Mouse (Mus musculus) embryonic facial prominence, embryonic 12.5 days (tissue): ENCODE measurements at regions not wholly inside any gene's neighbourhood (a gene's known extent, or its start where the extent isn't known, plus 50 kb on each side); places are given as distances from the start of the nearest gene placed in this dataset.

Experiments used
- ATAC-seq: fragments of 200-750 bp; cut with Nextera tagmentation; 2 replicates; pipeline ENCODE4 v1.8.0; 2017; ENCODE audit not compliant: insufficient number of reproducible peaks, insufficient read depth, low FRiP score, low TSS enrichment
- H3K27ac ChIP-seq: fragments of 300-500 bp; sonication (generic); 2 replicates; pipeline ENCODE4 v1.5.1; 2016; ENCODE audit warnings: mild to moderate bottlenecking
- H3K27me3 ChIP-seq: fragments of 300-500 bp; sonication (generic); 2 replicates; pipeline ENCODE4 v1.6.1; 2016; ENCODE audit warnings: mild to moderate bottlenecking, moderate library complexity
- H3K36me3 ChIP-seq: fragments of 300-500 bp; sonication (generic); 2 replicates; pipeline ENCODE4 v1.6.1; 2016; ENCODE audit warnings: mild to moderate bottlenecking
- H3K4me1 ChIP-seq: fragments of 300-500 bp; sonication (generic); 2 replicates; pipeline ENCODE4 v1.6.1; 2016
- H3K4me2 ChIP-seq: fragments of 300-500 bp; sonication (generic); replicated peaks from 2 replicates; pipeline ENCODE4 v1.6.1; 2016; ENCODE audit warnings: mild to moderate bottlenecking, moderate library complexity
- H3K4me3 ChIP-seq: fragments of 300-500 bp; sonication (generic); 2 replicates; pipeline ENCODE4 v1.5.1; 2016; ENCODE audit warnings: mild to moderate bottlenecking
- H3K9ac ChIP-seq: fragments of 300-500 bp; sonication (generic); 2 replicates; pipeline ENCODE4 v1.6.1; 2016; ENCODE audit warnings: mild to moderate bottlenecking, moderate library complexity
- H3K9me3 ChIP-seq: fragments of 300-500 bp; sonication (generic); 2 replicates; pipeline ENCODE4 v1.6.1; 2016; ENCODE audit warnings: mild to moderate bottlenecking, moderate library complexity
- WGBS: fragments of 180-500 bp; shearing (Covaris S2); methylation state at CpG from one replicate; pipeline ENCODE4 v1.1.7; 2016; 5-methylcytosine and 5-hydroxymethylcytosine counted together

- Histone ChIP-seq H3K4me2 (no peak overlapping the region), H3K9ac (no peak overlapping the region), H3K9me3 (no peaks in the 10 kb centered on the region), H3K27me3 (no peaks in the 10 kb centered on the region), H3K27ac (no peak overlapping the region), H3K4me3 (no peak overlapping the region), H3K36me3 (no peaks in the 10 kb centered on the region), H3K4me1 (no peaks in the 10 kb centered on the region)
- ATAC-seq = no peak
- 59% methylated on average over 4 of the region's 4 CpGs for WGBS
These were observed 211.3 kb upstream of the Irx3 start for GRCm38 (mm10) chr8:92013183-92013582.

GRCm38 (mm10) chr8:92010412-92010811 lies 208.5 kb upstream of the Irx3 start:
- 82% methylated on average over 4 of the region's 4 CpGs for WGBS
- Histone ChIP-seq H3K27ac (no peak overlapping the region), H3K4me2 (no peak overlapping the region), H3K4me3 (no peak overlapping the region), H3K36me3 (no peaks in the 10 kb centered on the region), H3K9me3 (no peaks in the 10 kb centered on the region), H3K4me1 (no peaks in the 10 kb centered on the region), H3K9ac (no peak overlapping the region), H3K27me3 (no peaks in the 10 kb centered on the region)
- ATAC-seq = no peak

- no peak for ATAC-seq
- H3K4me1 ChIP-seq = no peaks in the 10 kb centered on the region
- 39% methylated on average over 14 of the region's 14 CpGs for WGBS
- H3K36me3 ChIP-seq = no peaks in the 10 kb centered on the region
- no peaks in the 10 kb centered on the region for H3K27me3 ChIP-seq
- H3K4me2 ChIP-seq = no peak overlapping the region
- H3K4me3 ChIP-seq = no peak overlapping the region
- H3K9ac ChIP-seq = no peak overlapping the region
- no peak overlapping the region for H3K27ac ChIP-seq
- H3K9me3 ChIP-seq = no peaks in the 10 kb centered on the region
These were observed 207.0 kb upstream of the Irx3 start for GRCm38 (mm10) chr8:92008616-92009610.

- no peak overlapping the region for H3K27ac ChIP-seq
- WGBS = 91% methylated on average over 2 of the region's 2 CpGs
These were observed 203.2 kb upstream of the Irx3 start for GRCm38 (mm10) chr8:92005091-92005490.

GRCm38 (mm10) chr8:92004532-92004931 lies 202.7 kb upstream of the Irx3 start:
- H3K36me3 ChIP-seq = no peaks in the 10 kb centered on the region
- no peak overlapping the region for H3K4me2 ChIP-seq
- no peak for ATAC-seq
- H3K4me1 ChIP-seq = no peaks in the 10 kb centered on the region
- no peak overlapping the region for H3K27ac ChIP-seq
- no peaks in the 10 kb centered on the region for H3K27me3 ChIP-seq
- no peak overlapping the region for H3K4me3 ChIP-seq
- WGBS = 71% methylated on average over 10 of the region's 10 CpGs
- no peaks in the 10 kb centered on the region for H3K9me3 ChIP-seq
- H3K9ac ChIP-seq = no peak overlapping the region

More at GRCm38 (mm10) chr8:92005091-92005490, 203.2 kb upstream of the Irx3 start:
- Histone ChIP-seq H3K36me3 (no peaks in the 10 kb centered on the region), H3K4me1 (no peaks in the 10 kb centered on the region), H3K4me2 (no peak overlapping the region), H3K27me3 (no peaks in the 10 kb centered on the region), H3K9me3 (no peaks in the 10 kb centered on the region), H3K4me3 (no peak overlapping the region), H3K9ac (no peak overlapping the region)
- ATAC-seq = no peak

- peaks cover 13% of the 10 kb centered on the region; the same call in 1 of the 2 replicates for H3K27me3 ChIP-seq
- H3K9ac ChIP-seq = no peak overlapping the region
- H3K4me3 ChIP-seq = no peak overlapping the region
- WGBS = 76% methylated on average over 1 of the region's 1 CpGs
- H3K27ac ChIP-seq = no peak overlapping the region
- H3K4me1 ChIP-seq = peaks cover 22% of the 10 kb centered on the region
- ATAC-seq = no peak
- H3K4me2 ChIP-seq = no peak overlapping the region
- H3K36me3 ChIP-seq = no peaks in the 10 kb centered on the region
- 0 out of 2 replicates have a peak, but pooled peaks cover 6% of the 10 kb centered on the region for H3K9me3 ChIP-seq
These were observed 198.5 kb upstream of the Irx3 start for GRCm38 (mm10) chr8:92000368-92000767.

- H3K27me3 ChIP-seq = peaks cover 13% of the 10 kb centered on the region; the same call in 1 of the 2 replicates
- WGBS = 78% methylated on average over 5 of the region's 5 CpGs
- no peak for ATAC-seq
- H3K27ac ChIP-seq = no peak overlapping the region
- H3K36me3 ChIP-seq = no peaks in the 10 kb centered on the region
- H3K9me3 ChIP-seq = 0 out of 2 replicates have a peak, but pooled peaks cover 6% of the 10 kb centered on the region
- H3K4me3 ChIP-seq = no peak overlapping the region
- H3K4me1 ChIP-seq = peaks cover 27% of the 10 kb centered on the region
- H3K4me2 ChIP-seq = no peak overlapping the region
- no peak overlapping the region for H3K9ac ChIP-seq
These were observed 197.8 kb upstream of the Irx3 start for GRCm38 (mm10) chr8:91999661-92000060.

- ATAC-seq = no peak
- peaks cover 27% of the 10 kb centered on the region for H3K4me1 ChIP-seq
- peaks cover 13% of the 10 kb centered on the region; the same call in 1 of the 2 replicates for H3K27me3 ChIP-seq
- H3K9ac ChIP-seq = no peak overlapping the region
- H3K27ac ChIP-seq = no peak overlapping the region
- H3K36me3 ChIP-seq = no peaks in the 10 kb centered on the region
- H3K4me3 ChIP-seq = no peak overlapping the region
- no peak overlapping the region for H3K4me2 ChIP-seq
- H3K9me3 ChIP-seq = 0 out of 2 replicates have a peak, but pooled peaks cover 6% of the 10 kb centered on the region
- 73% methylated on average over 2 of the region's 2 CpGs for WGBS
These were observed 197.3 kb upstream of the Irx3 start for GRCm38 (mm10) chr8:91999189-91999588.

GRCm38 (mm10) chr8:91997892-91998189 lies 196.0 kb upstream of the Irx3 start:
- peaks cover 19% of the 10 kb centered on the region; the same call in 1 of the 2 replicates for H3K27me3 ChIP-seq
- H3K4me1 ChIP-seq = peaks cover 35% of the 10 kb centered on the region
- no peak overlapping the region for H3K27ac ChIP-seq
- H3K4me3 ChIP-seq = no peak overlapping the region
- no peaks in the 10 kb centered on the region for H3K36me3 ChIP-seq
- no peak overlapping the region for H3K4me2 ChIP-seq
- ATAC-seq = no peak
- H3K9ac ChIP-seq = no peak overlapping the region
- 0 out of 2 replicates have a peak, but pooled peaks cover 6% of the 10 kb centered on the region for H3K9me3 ChIP-seq

- H3K27me3 ChIP-seq = peaks cover 23% of the 10 kb centered on the region; the same call in 1 of the 2 replicates
- no peak overlapping the region for H3K9ac ChIP-seq
- H3K4me3 ChIP-seq = no peak overlapping the region
- 0 out of 2 replicates have a peak, but pooled peaks cover 6% of the 10 kb centered on the region for H3K9me3 ChIP-seq
- no peaks in the 10 kb centered on the region for H3K36me3 ChIP-seq
- peaks cover 41% of the 10 kb centered on the region for H3K4me1 ChIP-seq
- no peak overlapping the region for H3K27ac ChIP-seq
- 29% methylated on average over 26 of the region's 26 CpGs for WGBS
- ATAC-seq = no peak
- no peak overlapping the region for H3K4me2 ChIP-seq
These were observed 195.4 kb upstream of the Irx3 start for GRCm38 (mm10) chr8:91997023-91997891.

GRCm38 (mm10) chr8:91996305-91997022 lies 194.6 kb upstream of the Irx3 start:
- H3K4me2 ChIP-seq = no peak overlapping the region
- WGBS = 21% methylated on average over 10 of the region's 10 CpGs
- 0 out of 2 replicates have a peak, but pooled peaks cover 6% of the 10 kb centered on the region for H3K9me3 ChIP-seq
- peaks cover 47% of the 10 kb centered on the region for H3K4me1 ChIP-seq
- no peaks in the 10 kb centered on the region for H3K36me3 ChIP-seq
- peaks cover 25% of the 10 kb centered on the region; the same call in 1 of the 2 replicates for H3K27me3 ChIP-seq
- peak overlapping the region; percentile 11; the same call in 1 of the 2 replicates for H3K27ac ChIP-seq
- peak; percentile 48; the same call in 1 of the 2 replicates for ATAC-seq
- no peak overlapping the region for H3K4me3 ChIP-seq
- H3K9ac ChIP-seq = no peak overlapping the region
